Mouse (Mus musculus): Measurements from ENCODE around the gene Mpp3. TPM values are rescaled to one million over a fixed set of nuclear protein-coding genes. Genes with fewer than 3 reads are reported as not detected.

Mpp3 gene
- polyA plus RNA-seq, 1 experiment from 2014 or later, result 3.4 TPM

- ATAC-seq (ENCODE audit: low FRiP score, low TSS enrichment), result no peak
- no peak overlapping the region for H3K4me2 ChIP-seq (replicated peaks; ENCODE audit: low read depth)
- H3K9me3 ChIP-seq (ENCODE audit: control insufficient read depth, low read length), result no peaks in the 10 kb centered on the region
- H3K36me3 ChIP-seq (ENCODE audit: control insufficient read depth, insufficient read depth, low read length), result no peaks in the 10 kb centered on the region
- no peak overlapping the region for H3K4me3 ChIP-seq (ENCODE audit: low read depth, low read length)
- no peaks in the 10 kb centered on the region for H3K4me1 ChIP-seq (replicated peaks; ENCODE audit: control insufficient read depth, insufficient read depth)
- DNase-seq (ENCODE audit: low spot score), result no peak
- H3K27me3 ChIP-seq (ENCODE audit: control insufficient read depth, insufficient read depth, low read length), result no peaks in the 10 kb centered on the region
- H3K27ac ChIP-seq (replicated peaks), result no peak overlapping the region
- 86% methylated on average over 4 of the region's 4 CpGs for WGBS
- TF ChIP-seq EP300 (optimal IDR thresholded peaks at IDR 0.05) (no peak), CTCF (IDR thresholded peaks at IDR 0.05; ENCODE audit: low read depth) (no peak)
- H3K9ac ChIP-seq (ENCODE audit: low read length), result no peak overlapping the region
Measured at GRCm38 (mm10) chr11:102024875-102025274, 3.4 kb downstream of the Mpp3 start.

DNA sequence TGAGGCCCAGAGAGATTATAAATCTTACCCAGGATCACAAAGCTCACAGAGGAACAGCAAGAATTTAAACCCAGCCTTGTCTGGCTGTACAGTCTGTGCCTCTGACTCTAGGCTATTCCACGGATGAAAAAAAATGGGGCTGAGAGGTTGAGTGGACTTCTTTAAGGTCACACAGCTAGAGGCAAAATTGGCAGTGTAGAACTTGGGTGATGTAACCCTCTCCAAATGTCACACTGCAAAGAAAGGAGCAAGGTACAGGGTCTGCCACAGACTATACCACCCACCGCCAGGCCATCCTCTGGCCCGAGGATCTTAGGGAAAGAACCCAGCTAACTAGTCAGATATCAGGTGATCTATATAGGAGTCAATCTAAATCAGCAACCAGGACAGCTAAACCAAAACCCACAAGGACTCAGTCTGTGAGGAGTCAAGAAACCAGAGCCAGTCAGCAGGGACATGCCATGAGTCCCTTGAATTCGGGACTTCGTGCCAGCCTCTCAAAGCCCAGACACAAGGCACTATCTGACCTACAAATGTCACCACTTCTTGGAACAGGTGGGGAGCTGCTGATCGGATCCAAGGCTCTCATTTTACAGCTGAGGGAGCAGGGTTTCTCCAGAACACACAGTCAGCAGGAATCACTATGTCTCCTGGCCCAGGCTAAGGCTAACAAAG lies 4.0 kb downstream of the Mpp3 start:
- no peak for TF ChIP-seq EP300 (optimal IDR thresholded peaks at IDR 0.05)
- no peak for TF ChIP-seq CTCF (IDR thresholded peaks at IDR 0.05; ENCODE audit: low read depth)
- Histone ChIP-seq H3K27ac (replicated peaks) (no peak overlapping the region), H3K4me1 (replicated peaks; ENCODE audit: control insufficient read depth, insufficient read depth) (no peaks in the 10 kb centered on the region), H3K4me3 (ENCODE audit: low read depth, low read length) (no peak overlapping the region), H3K9me3 (ENCODE audit: control insufficient read depth, low read length) (no peaks in the 10 kb centered on the region), H3K4me2 (replicated peaks; ENCODE audit: low read depth) (no peak overlapping the region), H3K36me3 (ENCODE audit: control insufficient read depth, insufficient read depth, low read length) (no peaks in the 10 kb centered on the region), H3K27me3 (ENCODE audit: control insufficient read depth, insufficient read depth, low read length) (no peaks in the 10 kb centered on the region), H3K9ac (ENCODE audit: low read length) (no peak overlapping the region)
- WGBS, result 84% methylated on average over 6 of the region's 6 CpGs
- no peak for DNase-seq (ENCODE audit: low spot score)
- no peak for ATAC-seq (ENCODE audit: low FRiP score, low TSS enrichment)

DNA sequence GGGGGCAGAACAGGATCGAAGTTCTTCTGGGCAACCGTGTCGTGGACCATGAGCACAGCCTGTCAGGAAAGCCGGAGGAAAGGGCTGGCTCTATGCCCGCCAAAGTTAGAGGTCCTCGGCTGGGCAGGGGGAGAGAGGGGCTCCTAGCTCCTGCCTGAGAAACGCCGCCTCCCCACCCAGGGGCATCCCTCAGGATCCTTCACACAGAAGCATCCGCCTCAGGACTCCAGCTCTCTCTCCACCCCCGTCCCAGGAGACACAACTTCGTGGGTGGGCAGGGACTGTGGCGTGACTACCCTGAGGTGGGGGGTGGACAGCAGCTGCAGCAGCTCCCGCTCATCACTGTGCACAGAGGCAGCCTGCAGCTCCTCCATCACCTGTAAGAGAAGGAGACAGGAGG lies 4.9 kb downstream of the Mpp3 start:
- no peak for ATAC-seq (ENCODE audit: low FRiP score, low TSS enrichment)
- no peaks in the 10 kb centered on the region for H3K9me3 ChIP-seq (ENCODE audit: control insufficient read depth, low read length)
- H3K4me2 ChIP-seq (replicated peaks; ENCODE audit: low read depth), result no peak overlapping the region
- WGBS, result 78% methylated on average over 13 of the region's 13 CpGs
- no peaks in the 10 kb centered on the region for H3K4me1 ChIP-seq (replicated peaks; ENCODE audit: control insufficient read depth, insufficient read depth)
- no peak overlapping the region for H3K9ac ChIP-seq (ENCODE audit: low read length)
- H3K27ac ChIP-seq (replicated peaks), result no peak overlapping the region
- no peaks in the 10 kb centered on the region for H3K36me3 ChIP-seq (ENCODE audit: control insufficient read depth, insufficient read depth, low read length)
- no peak for TF ChIP-seq CTCF (IDR thresholded peaks at IDR 0.05; ENCODE audit: low read depth)
- TF ChIP-seq EP300 (optimal IDR thresholded peaks at IDR 0.05), result no peak
- no peak for DNase-seq (ENCODE audit: low spot score)
- no peaks in the 10 kb centered on the region for H3K27me3 ChIP-seq (ENCODE audit: control insufficient read depth, insufficient read depth, low read length)
- H3K4me3 ChIP-seq (ENCODE audit: low read depth, low read length), result no peak overlapping the region

DNA sequence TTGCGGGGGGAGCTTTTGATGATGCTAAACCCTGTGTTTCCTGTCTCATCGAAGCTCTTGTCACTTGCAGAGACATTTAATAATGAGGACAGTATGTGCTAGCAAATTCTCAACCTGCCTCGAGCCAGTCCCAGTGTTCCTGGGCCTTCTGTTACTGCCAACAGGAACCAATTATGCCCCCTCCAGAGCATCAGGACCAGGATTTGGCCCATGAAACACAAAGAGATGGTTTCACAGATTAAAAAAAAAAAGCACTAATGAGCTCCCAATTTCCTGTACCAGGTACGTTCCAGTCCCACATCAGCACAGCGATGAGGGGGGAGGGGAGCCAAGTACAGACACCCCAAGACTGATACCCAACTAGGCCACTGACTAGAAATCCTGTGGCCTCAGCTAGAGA lies 7.1 kb downstream of the Mpp3 start:
- ATAC-seq (ENCODE audit: low FRiP score, low TSS enrichment), result no peak

GRCm38 (mm10) chr11:102019736-102020135 lies 8.5 kb downstream of the Mpp3 start:
- H3K4me1 ChIP-seq (replicated peaks; ENCODE audit: control insufficient read depth, insufficient read depth), result no peaks in the 10 kb centered on the region
- H3K27me3 ChIP-seq (ENCODE audit: control insufficient read depth, insufficient read depth, low read length), result no peaks in the 10 kb centered on the region
- TF ChIP-seq CTCF (IDR thresholded peaks at IDR 0.05; ENCODE audit: low read depth) (no peak), EP300 (optimal IDR thresholded peaks at IDR 0.05) (no peak)
- ATAC-seq (ENCODE audit: low FRiP score, low TSS enrichment) (no peak), DNase-seq (ENCODE audit: low spot score) (no peak)
- WGBS, result 80% methylated on average over 9 of the region's 9 CpGs
- H3K36me3 ChIP-seq (ENCODE audit: control insufficient read depth, insufficient read depth, low read length), result no peaks in the 10 kb centered on the region
- H3K9me3 ChIP-seq (ENCODE audit: control insufficient read depth, low read length), result no peaks in the 10 kb centered on the region
- no peak overlapping the region for H3K9ac ChIP-seq (ENCODE audit: low read length)
- no peak overlapping the region for H3K27ac ChIP-seq (replicated peaks)
- H3K4me3 ChIP-seq (ENCODE audit: low read depth, low read length), result no peak overlapping the region
- no peak overlapping the region for H3K4me2 ChIP-seq (replicated peaks; ENCODE audit: low read depth)

More for the DNA sequence above, 7.1 kb downstream of the Mpp3 start:
- no peak overlapping the region for H3K27ac ChIP-seq (replicated peaks)
- H3K9ac ChIP-seq (ENCODE audit: low read length), result no peak overlapping the region
- H3K36me3 ChIP-seq (ENCODE audit: control insufficient read depth, insufficient read depth, low read length), result no peaks in the 10 kb centered on the region
- no peak overlapping the region for H3K4me3 ChIP-seq (ENCODE audit: low read depth, low read length)
- H3K27me3 ChIP-seq (ENCODE audit: control insufficient read depth, insufficient read depth, low read length), result no peaks in the 10 kb centered on the region
- TF ChIP-seq CTCF (IDR thresholded peaks at IDR 0.05; ENCODE audit: low read depth) (no peak), EP300 (optimal IDR thresholded peaks at IDR 0.05) (no peak)
- H3K9me3 ChIP-seq (ENCODE audit: control insufficient read depth, low read length), result no peaks in the 10 kb centered on the region
- no peak for DNase-seq (ENCODE audit: low spot score)
- no peak overlapping the region for H3K4me2 ChIP-seq (replicated peaks; ENCODE audit: low read depth)
- H3K4me1 ChIP-seq (replicated peaks; ENCODE audit: control insufficient read depth, insufficient read depth), result no peaks in the 10 kb centered on the region
- 90% methylated on average over 5 of the region's 5 CpGs for WGBS

DNA sequence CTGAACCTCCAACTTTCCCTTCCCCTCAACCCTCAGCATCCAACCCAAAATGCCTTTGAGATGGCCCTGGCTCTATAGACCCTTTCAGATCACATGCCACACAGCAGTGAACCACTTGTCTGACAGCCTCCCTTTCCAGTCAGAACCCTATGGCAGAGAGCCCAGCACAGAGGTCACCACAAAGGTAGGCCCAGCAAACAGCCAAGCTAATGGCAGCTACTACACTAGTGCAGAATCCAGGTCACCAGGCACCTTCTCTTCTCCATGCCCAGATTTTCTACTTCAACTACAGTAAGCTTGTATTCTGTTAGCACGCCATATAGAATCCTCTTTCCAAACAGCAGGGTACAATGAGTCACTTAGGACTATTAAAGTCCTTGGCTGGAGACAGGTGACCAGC lies 12.1 kb downstream of the Mpp3 start:
- Histone ChIP-seq H3K36me3 (ENCODE audit: control insufficient read depth, insufficient read depth, low read length) (peaks cover 2% of the 10 kb centered on the region; the same call in 1 of the 2 replicates), H3K9ac (ENCODE audit: low read length) (no peak overlapping the region), H3K4me1 (replicated peaks; ENCODE audit: control insufficient read depth, insufficient read depth) (no peaks in the 10 kb centered on the region), H3K9me3 (ENCODE audit: control insufficient read depth, low read length) (no peaks in the 10 kb centered on the region), H3K27me3 (ENCODE audit: control insufficient read depth, insufficient read depth, low read length) (no peaks in the 10 kb centered on the region), H3K27ac (replicated peaks) (no peak overlapping the region), H3K4me2 (replicated peaks; ENCODE audit: low read depth) (no peak overlapping the region), H3K4me3 (ENCODE audit: low read depth, low read length) (no peak overlapping the region)
- 100% methylated on average over 1 of the region's 1 CpGs for WGBS
- ATAC-seq (ENCODE audit: low FRiP score, low TSS enrichment) (no peak), DNase-seq (ENCODE audit: low spot score) (no peak)
- TF ChIP-seq CTCF (IDR thresholded peaks at IDR 0.05; ENCODE audit: low read depth) (no peak), EP300 (optimal IDR thresholded peaks at IDR 0.05) (no peak)

Measured in stomach, postnatal 0 days (tissue).